Mouse (Mus musculus): ENCODE measurements around the gene Abca7.
"Not testable (repeated sequence)": the region's sequence is repeated elsewhere in the genome, so short reads cannot be mapped to it uniquely, and the experiment has no call there.

The Abca7 gene

DNA sequence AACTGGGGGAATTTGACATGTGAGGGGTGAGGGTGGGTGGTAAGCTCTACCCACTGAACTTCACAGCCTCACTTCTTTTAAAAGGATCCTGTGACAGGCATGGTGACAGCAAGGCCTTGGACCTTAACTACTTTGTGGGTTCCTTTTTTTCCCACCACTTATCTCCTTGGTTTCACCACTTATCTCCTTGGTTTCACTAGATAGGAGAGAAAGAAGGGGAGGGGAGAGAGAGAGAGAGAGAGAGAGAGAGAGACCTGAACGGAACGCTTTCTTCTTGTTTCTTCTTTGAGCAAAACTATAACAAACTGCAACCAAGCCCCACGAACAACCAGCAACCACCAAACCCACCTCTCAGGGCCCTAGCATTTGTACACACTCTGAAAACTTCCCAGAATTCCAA, 52.5 kb downstream of the Abca7 start:
- no peak for DNase-seq

DNA sequence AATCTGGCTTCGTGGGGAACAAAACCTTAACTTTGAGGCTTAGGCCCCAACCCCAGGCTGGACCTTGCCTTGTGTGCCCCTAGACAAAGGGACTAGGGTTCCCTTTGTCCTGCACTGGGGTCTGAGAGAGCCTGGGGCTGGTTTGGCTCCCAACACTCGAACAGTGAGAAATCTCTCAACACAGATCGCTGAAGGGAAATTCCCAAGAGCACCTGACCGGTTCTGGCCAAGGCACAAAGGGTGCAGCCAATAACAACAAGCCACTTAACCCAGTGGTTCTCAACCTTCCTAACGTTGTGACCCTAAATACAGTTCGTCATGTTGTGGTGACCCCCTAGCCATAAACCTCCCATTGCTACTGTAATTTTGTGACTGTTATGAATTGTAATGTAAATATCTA, 54.0 kb downstream of the Abca7 start:
- DNase-seq, result peak in 1 of 2 experiments; percentile 48

DNA sequence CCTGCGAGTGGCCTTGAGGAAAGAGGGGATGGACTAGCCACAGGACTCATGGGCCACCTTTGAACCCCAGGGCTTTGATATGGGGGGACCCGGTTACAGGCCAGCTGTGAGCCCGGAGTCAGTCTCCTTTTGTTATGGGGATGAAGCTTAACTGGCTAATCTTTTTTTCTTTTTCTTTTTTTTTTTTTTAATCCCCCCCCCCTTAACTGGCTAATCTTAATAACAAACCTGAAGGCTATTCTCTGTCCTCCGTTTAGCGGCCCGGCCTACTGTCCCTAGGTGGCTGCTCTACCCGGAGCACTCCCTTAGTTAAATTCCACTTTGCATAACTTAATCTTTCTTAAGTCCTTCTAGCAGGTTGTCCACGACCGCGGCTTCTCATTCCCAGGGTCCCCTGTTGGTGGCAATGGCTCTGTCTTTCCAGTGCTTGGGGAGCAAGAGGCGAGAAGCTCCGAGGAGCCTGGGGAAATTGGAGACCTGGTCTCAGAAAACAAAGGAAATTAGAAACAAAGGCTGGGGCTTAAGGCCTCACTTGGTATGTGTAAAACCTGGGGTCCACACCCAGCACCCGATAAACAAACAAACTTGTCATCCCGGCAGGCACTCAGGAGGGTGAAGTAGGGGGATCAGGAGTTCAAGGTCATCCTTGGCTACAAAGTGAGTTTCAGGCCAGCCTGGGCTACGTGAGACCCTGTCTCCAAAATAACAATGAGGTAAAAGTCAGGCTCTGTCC, 54.8 kb downstream of the Abca7 start:
- peak in 1 of 2 experiments; percentile 44 for DNase-seq

DNA sequence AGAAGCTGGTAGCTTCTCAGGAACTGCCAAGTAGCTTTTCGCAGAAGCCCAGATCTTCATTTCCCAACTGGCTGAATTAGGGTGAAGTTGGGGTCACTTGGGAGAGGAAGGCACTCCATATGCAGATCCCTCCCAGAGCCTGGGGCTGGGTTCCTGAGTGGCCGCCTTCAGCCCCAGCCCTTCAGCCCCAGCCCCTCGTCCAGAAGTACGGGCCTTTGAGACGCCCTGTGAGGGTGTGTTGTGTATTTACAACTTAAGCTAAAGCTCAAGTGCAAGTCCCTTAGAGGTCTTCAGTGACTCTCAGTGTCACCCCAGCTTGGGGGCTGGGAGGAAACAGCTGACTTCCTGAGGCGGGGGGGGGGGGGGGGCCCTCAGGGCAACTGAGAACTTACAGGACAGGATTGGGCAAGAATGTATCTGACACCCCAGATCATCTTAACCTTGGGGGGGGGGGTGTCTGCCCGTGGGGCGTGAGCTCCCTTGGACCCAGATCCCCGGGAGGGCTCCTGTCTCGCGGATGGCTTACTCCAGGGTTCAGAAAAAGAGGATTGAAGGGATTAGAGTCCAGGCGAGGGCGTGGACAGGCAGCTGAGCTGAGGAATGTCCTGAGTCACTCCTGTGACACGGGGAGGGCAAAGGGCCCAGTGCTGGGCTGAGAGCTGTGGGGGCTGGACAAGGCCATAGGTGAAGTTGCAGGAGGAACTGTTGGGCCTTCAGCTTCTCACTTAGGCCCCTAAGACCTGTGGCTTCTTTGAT, 55.5 kb downstream of the Abca7 start:
- DNase-seq, result peak; percentile 91 to 95

DNA sequence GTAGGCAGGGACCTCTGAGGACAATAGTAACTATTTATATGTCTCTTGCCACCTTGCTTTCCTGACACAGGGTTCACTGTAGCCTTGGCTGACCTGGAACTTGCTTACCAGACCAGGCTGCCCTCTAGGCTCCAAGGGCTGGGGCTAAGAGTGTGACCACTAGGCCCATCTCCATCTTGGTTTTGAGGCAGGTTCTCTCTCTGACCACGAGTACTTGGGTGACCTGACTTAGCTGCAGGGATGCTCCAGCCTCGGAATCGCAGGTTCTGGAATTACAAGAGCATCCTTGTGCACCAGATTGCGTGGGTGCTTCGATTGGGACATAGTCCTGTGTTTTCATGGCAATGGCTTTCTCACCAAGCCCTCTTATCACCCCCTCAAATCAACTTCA, 56.1 kb downstream of the Abca7 start:
- DNase-seq, result no peak

DNA sequence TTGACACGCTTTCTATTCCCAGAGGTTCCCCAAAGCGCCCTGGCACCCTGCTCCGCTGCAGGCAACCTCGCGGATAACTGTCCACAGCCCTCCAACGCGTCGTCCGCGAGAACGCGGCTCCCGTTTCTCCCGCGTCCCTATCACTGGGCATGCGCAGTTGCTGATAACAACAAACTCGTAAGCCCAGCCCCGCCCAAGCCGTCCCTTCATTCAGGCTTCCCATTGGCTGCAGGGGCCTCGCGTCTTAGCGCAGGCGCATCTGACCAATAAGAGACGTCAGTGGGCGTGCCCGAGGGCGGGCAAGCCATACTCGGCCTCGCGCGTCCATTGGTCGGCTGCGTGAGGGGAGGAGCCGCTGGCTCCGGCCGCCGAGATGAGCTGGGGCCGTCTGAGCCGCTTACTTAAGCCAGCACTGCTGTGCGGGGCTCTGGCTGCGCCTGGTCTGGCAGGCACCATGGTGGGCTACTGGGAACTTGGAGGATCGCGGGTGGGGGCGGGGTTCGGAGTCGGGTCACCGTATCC, 57.0 kb downstream of the Abca7 start:
- DNase-seq, result peak; percentile 100

DNA sequence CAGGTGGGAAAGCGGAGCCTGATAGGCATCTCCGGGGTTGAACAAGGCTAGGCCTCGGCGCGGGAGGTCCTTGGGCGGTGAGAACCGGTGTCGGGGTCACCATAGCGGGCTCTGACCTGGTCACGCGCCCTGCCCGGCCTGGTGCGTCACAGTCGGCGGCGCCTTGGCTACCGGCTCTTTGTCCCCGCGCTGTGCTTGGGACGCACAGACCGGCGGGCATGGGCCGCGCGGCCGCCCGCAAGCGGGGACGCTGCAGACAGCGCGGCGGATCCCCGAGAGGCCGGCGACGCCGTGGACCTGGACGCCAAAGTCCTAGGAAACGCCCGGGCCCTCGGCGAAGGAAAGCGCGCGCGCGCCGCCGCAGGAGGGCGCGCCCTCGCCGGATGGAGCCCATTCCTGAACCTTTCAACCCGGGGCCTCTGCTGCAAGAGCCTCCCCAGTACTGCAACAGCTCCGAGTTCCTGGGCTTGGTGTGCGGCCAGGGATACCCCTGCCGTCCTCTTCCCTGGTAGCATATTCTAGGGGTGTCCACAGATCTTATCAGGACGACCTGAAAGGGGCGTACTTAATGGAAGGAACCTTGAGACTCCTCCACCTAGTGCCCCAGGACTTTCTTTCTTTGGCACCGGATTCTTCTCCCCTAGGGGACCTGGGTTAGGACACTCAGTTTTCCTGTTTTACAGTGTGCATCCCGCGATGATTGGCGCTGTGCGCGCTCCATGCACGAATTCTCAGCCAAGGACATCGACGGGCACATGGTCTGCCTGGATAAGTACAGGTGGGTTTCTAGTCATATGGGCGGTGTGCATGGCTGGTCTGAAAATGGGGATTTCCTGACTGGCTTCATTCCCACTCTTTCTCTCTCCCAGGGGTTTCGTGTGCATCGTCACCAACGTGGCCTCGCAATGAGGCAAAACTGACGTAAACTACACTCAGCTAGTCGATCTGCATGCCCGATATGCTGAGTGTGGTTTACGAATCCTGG, 57.8 kb downstream of the Abca7 start:
- peak; percentile 80 to 85 for DNase-seq

DNA sequence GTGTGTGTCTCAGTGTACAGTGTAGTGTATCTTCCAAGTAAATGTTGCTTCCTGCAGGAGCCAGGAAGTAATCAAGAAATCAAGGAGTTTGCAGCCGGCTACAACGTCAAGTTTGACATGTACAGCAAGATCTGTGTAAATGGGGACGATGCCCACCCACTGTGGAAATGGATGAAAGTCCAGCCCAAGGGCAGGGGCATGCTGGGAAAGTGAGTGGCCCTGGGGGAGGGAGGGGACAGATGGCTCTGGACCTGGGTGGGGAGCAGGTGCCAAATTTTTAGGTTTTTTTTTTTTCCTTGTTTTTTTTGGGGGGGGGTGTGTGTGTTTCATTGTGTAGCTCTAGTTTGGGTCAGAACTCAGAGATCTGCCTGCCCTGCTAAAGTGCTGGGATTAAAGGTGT, 58.6 kb downstream of the Abca7 start:
- not testable (repeated sequence) for DNase-seq

DNA sequence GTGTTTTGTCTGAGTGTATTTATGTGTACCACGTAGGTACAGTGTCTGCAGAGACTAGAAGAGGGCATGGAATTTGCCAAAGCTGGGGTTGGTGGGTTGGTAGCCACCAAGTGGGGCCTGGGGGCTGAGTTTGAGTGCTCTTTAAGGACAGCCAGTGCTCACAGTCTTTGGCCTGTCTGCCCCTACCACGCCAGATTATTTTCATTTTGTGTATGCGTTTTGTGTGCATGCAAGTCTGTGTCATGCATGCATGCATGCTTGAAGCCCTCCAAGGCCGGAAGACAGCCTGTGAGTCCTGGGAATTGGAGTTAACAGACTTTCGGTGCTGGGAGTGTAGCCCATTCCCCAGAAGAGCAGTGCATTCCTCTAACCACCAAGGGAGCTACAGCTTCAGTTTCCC, 59.1 kb downstream of the Abca7 start:
- DNase-seq, result no peak

DNA sequence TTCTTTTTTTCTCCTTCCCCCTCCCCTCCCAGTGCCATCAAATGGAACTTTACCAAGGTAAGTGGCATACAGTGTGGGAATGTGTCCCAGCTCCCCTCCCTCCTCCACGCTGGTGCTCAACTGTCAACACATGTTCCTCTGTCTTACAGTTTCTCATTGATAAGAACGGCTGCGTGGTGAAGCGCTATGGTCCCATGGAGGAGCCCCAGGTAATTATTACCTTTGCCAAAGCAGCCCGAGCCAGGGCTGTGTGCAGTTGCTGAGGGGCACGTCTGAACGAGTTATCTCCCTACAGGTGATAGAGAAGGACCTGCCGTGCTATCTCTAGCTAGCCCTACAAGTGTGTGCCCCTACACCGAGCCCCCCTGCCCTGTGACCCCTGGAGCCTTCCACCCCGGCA, 59.6 kb downstream of the Abca7 start:
- peak in 1 of 2 experiments; percentile 50 for DNase-seq

DNA sequence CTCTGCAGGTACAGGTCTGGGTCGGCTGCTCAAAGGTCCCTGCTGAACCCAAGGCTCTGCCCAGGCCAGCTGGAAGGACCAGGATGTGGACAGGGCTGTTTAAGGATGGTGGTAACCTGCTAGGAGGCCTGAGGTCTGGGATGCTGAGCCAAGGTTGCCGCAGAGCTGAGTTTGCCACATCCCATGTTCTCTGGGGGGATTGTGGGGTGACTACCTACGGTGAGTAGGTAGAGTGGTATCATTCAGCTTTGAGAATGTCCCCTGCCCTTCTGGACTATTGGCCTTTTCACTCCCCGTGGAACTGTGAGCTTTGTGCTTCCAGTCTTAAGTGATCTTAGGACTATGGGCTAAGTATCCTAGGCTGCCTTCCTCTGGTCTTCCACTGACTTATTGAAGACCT, 60.2 kb downstream of the Abca7 start:
- peak in 1 of 2 experiments; percentile 51 for DNase-seq

DNA sequence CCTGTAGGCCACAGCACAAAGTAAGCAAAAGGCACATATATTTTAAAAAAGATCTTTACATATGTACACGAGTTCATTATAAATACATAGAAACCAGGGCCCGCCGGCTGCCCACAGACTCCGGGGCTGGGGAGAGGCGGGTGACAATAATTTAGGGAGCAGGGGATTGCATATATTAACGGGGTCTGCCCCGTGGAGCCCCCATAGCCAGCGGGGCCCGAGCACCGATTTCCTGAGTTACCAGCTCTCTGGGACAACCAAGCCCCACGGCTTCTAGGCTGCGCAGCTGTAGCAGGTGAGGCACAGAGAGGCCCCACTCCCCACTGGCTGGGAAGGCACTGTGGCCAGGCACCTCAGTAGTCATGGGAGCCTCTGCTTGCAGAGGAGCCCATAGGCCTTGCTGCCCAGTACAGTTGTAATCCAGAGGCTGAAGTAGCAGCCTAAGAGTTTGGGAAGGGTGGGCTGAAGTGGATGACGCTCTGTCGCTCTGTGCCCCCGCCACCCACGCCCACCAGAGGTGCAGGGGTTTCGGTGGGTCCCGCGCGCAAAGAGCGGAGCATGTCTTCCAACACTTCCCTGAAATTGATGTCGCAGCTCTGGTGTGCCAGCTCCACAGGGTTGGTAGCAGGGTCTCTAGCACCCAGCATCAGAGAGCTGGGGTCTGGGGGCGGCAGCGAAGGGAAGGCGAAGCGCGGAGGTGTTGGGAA, 60.8 kb downstream of the Abca7 start:
- peak in 1 of 2 experiments; percentile 41 for DNase-seq

DNA sequence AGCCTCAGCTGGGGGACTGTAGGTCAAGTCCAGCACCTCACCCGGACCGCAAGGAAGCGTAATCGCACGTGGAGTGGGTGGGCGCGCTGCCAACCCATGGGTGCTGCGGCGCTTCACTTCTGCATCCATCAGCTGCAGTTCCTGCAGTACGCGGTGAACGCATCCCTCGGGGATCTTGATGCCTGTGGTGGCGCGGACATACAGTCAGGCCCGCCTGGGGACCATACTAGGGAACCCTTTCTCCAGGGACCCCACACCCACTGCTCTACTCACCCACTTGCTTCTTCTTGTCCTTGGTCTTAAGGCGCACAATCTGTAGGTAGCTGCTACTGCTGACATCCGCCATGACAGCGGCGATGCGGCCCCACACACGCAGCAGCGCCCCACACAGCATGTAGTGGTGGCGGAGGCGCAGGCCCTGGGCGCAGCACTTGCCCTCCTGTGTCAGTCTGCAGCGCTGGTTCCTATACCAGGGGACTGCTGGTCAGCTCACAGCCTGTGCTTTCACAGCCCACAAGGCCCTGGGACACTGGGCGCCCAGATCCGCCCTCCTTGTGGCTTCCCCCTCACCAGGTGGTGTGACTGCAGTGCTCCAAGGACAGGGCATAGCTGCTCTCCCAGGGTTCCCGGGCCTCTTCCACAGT, 61.5 kb downstream of the Abca7 start:
- DNase-seq, result peak in 1 of 2 experiments; percentile 73

DNA sequence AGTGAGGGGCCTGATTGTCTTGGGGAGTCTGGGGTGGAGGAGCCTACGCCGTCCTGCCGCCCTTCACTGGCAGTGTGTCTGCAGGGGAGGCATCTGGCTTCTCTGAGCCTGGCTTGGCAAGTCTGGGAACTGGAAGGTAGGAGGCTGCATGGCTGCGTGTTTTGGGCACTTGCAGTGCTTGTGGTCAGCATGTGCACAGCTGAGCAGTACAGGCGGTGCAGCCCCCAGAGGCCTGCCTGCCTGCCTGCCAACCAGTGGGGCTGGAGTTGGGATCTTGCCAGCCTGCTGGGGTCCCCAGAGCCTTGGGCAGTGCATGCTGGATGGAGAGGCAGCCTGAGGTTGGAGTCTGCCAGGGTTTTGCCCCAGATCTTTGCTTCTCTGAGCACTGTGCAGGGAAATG, 66.8 kb downstream of the Abca7 start:
- DNase-seq, result no peak

DNA sequence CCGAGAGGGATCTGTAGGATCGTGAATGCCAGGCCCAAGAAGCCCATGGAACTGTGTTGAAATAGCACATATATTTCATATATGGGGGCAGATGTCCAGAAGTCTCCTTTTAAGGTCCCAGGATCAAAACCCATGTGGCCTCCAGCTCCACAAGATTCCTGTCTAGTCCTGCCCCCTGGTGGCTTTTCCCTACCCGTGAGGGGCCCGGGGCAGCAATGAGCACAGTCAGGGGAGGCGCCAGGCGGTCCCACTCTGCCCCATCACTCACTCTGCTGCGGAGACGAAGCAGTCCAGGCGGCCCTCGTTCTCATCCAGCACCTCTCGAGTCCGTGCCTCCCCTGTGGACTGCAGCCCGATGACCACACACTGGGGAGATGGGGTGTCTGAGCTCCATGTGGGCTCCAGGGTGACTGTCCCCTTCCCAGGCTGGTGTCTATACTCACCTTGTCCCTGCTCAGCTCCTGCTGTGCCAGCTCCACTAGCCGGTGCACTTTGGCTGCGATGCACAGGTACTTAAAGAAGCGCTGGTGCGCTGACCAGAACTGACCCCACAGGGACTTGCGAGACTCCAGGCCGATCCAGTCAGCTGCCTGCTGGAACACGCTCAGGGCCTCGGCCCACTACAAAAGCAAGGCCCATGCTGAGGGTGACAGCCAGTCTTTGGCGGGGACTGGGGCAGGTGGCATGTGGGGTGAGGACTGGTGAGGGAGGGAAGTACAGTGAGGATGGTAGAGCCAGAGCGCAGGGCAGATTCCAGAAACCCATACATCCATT, 67.8 kb downstream of the Abca7 start:
- peak in 1 of 2 experiments; percentile 45 for DNase-seq
